Mouse (Mus musculus): Measurements from ENCODE around the gene Gm14226.
A peak's percentile ranks its signal among the peaks of the same experiment; 100 is the strongest.
"Not testable (repeated sequence)": the region's sequence is repeated elsewhere in the genome, so short reads cannot be mapped to it uniquely, and the experiment has no call there.

Gm14226 gene

GRCm38 (mm10) chr2:155018251-155018755 lies at the start of gene Gm14226:
Gm14226 (plus strand) TSS chr2:155018266.
- DNase-seq: not testable (repeated sequence)

GRCm38 (mm10) chr2:154969740-154970397 lies 48.2 kb upstream of the Gm14226 start:
- not testable (repeated sequence) for DNase-seq

- no peak for DNase-seq
These were observed 46.0 kb upstream of the Gm14226 start for GRCm38 (mm10) chr2:154971919-154972692.

- DNase-seq: no peak
These were observed 45.1 kb upstream of the Gm14226 start for GRCm38 (mm10) chr2:154972981-154973380.

- no peak for DNase-seq
These were observed 31.5 kb upstream of the Gm14226 start for GRCm38 (mm10) chr2:154986609-154987008.

- no peak for DNase-seq
These were observed 26.7 kb upstream of the Gm14226 start for GRCm38 (mm10) chr2:154991411-154991810.

- no peak for DNase-seq
These were observed 26.0 kb upstream of the Gm14226 start for GRCm38 (mm10) chr2:154992083-154992482.

- no peak for DNase-seq
These were observed 12.6 kb upstream of the Gm14226 start for GRCm38 (mm10) chr2:155005491-155005890.

GRCm38 (mm10) chr2:155011086-155011656 lies 6.9 kb upstream of the Gm14226 start:
- DNase-seq: no peak

GRCm38 (mm10) chr2:155012991-155013390 lies 5.1 kb upstream of the Gm14226 start:
- DNase-seq: no peak

- DNase-seq: not testable (repeated sequence)
These were observed 1.3 kb upstream of the Gm14226 start for GRCm38 (mm10) chr2:155016751-155017150.

- DNase-seq: peak; percentile 33 to 46
These were observed 936 bp downstream of the Gm14226 start for GRCm38 (mm10) chr2:155018762-155019641.

GRCm38 (mm10) chr2:155019673-155020072 lies 1.6 kb downstream of the Gm14226 start:
- peak; percentile 81 to 95 for DNase-seq

GRCm38 (mm10) chr2:155020247-155020826 lies 2.3 kb downstream of the Gm14226 start:
- not testable (repeated sequence) for DNase-seq

- DNase-seq: no peak
These were observed 12.8 kb downstream of the Gm14226 start for GRCm38 (mm10) chr2:155030831-155031230.

GRCm38 (mm10) chr2:155032938-155033710 lies 15.1 kb downstream of the Gm14226 start:
- no peak for DNase-seq

- no peak for DNase-seq
These were observed 21.9 kb downstream of the Gm14226 start for GRCm38 (mm10) chr2:155039956-155040355.

- DNase-seq: no peak
These were observed 26.5 kb downstream of the Gm14226 start for GRCm38 (mm10) chr2:155044542-155044941.

- DNase-seq: no peak
These were observed 27.0 kb downstream of the Gm14226 start for GRCm38 (mm10) chr2:155045075-155045474.

- DNase-seq: no peak
These were observed 28.7 kb downstream of the Gm14226 start for GRCm38 (mm10) chr2:155046803-155047202.

GRCm38 (mm10) chr2:155047452-155048178 lies 29.5 kb downstream of the Gm14226 start:
- DNase-seq: no peak
